Mouse (Mus musculus) MEL (cell line): ENCODE measurements around the gene Mon1a. TPM values are rescaled to one million over a fixed set of nuclear protein-coding genes. Genes with fewer than 3 reads are reported as not detected.

Experiments used
- DNase-seq: peaks from one replicate; pipeline ENCODE4 v3.0.0; 2011; ENCODE audit warnings: low read depth, low spot score
- H3K27ac ChIP-seq: 2 replicates; pipeline ENCODE4 v1.5.1; 2012; ENCODE audit warnings: low read depth, mild to moderate bottlenecking, control low read depth, low read length, moderate library complexity; ENCODE audit not compliant: control insufficient read depth
- H3K27me3 ChIP-seq, 2 experiments: fragments of 150-350 bp in 1 of 2; sonication (generic) in 1 of 2; 2 replicates each; pipeline ENCODE4 v1.6.1; 2012; ENCODE audit warnings: low read length in 2 of 2, mild to moderate bottlenecking in 2 of 2, improper control_type of control experiment in 1 of 2, moderate library complexity in 1 of 2; ENCODE audit not compliant: insufficient read depth in 2 of 2, control insufficient read depth in 1 of 2
- H3K36me3 ChIP-seq, 2 experiments: 2 replicates each; pipeline ENCODE4 v1.6.1; 2012 to 2014; ENCODE audit warnings: low read length in 2 of 2, improper control_type of control experiment in 1 of 2, inconsistent platforms in 1 of 2, mild to moderate bottlenecking in 1 of 2; ENCODE audit not compliant: insufficient read depth in 2 of 2, control insufficient read depth in 1 of 2
- H3K4me1 ChIP-seq, 2 experiments: fragments of 150-350 bp in 1 of 2; sonication (generic) in 1 of 2; 2 replicates each; pipeline ENCODE4 v1.6.1; 2012; ENCODE audit warnings: low read length in 2 of 2, improper control_type of control experiment in 1 of 2, mild to moderate bottlenecking in 1 of 2; ENCODE audit not compliant: insufficient read depth in 2 of 2, control insufficient read depth in 1 of 2
- H3K4me3 ChIP-seq, 2 experiments: fragments of 150-350 bp in 1 of 2; sonication (generic) in 1 of 2; 2 replicates each; pipeline ENCODE4 v1.5.1; 2012; ENCODE audit warnings: low read depth in 2 of 2, low read length in 2 of 2, mild to moderate bottlenecking in 2 of 2, moderate library complexity in 2 of 2, control low read depth in 1 of 2, improper control_type of control experiment in 1 of 2; ENCODE audit not compliant: control insufficient read depth in 1 of 2, insufficient read depth in 1 of 2
- H3K79me2 ChIP-seq: 2 replicates; pipeline ENCODE4 v1.6.1; 2012; ENCODE audit warnings: mild to moderate bottlenecking, low read length, moderate library complexity; ENCODE audit not compliant: control insufficient read depth, poor library complexity, insufficient read depth
- H3K9ac ChIP-seq: 2 replicates; pipeline ENCODE4 v1.6.1; 2012; ENCODE audit warnings: low read depth, mild to moderate bottlenecking, control low read depth, low read length, moderate library complexity; ENCODE audit not compliant: control insufficient read depth, poor library complexity, severe bottlenecking
- H3K9me3 ChIP-seq: fragments of 150-350 bp; sonication (generic); replicated peaks from 2 replicates; pipeline ENCODE4 v1.6.1; 2012; ENCODE audit warnings: mild to moderate bottlenecking, low read length, improper control_type of control experiment, moderate library complexity; ENCODE audit not compliant: insufficient read depth
- BHLHE40 ChIP-seq: IDR thresholded peaks from 2 replicates; pipeline ENCODE4 v1.6.1; 2012; ENCODE audit warnings: low read depth, mild to moderate bottlenecking, inconsistent platforms, low read length, improper control_type of control experiment, borderline replicate concordance
- E2F4 ChIP-seq: IDR thresholded peaks from 2 replicates; pipeline ENCODE4 v1.6.1; 2011; ENCODE audit warnings: low read depth, low read length, improper control_type of control experiment, borderline replicate concordance
- ELF1 ChIP-seq: IDR thresholded peaks from 2 replicates; pipeline ENCODE4 v1.6.1; 2014; ENCODE audit warnings: low read depth, mild to moderate bottlenecking, inconsistent platforms, low read length, improper control_type of control experiment, moderate library complexity
- ETS1 ChIP-seq: IDR thresholded peaks from 2 replicates; pipeline ENCODE4 v1.6.1; 2012; ENCODE audit warnings: low read depth, mild to moderate bottlenecking, inconsistent platforms, low read length, improper control_type of control experiment, moderate library complexity
- GABPA ChIP-seq: IDR thresholded peaks from 2 replicates; pipeline ENCODE4 v1.6.1; 2012; ENCODE audit warnings: low read depth, mild to moderate bottlenecking, inconsistent platforms, low read length, improper control_type of control experiment, moderate library complexity
- GATA1 ChIP-seq: IDR thresholded peaks from 2 replicates; pipeline ENCODE4 v1.6.1; 2011; ENCODE audit warnings: low read depth, low read length, improper control_type of control experiment
- JUND ChIP-seq: IDR thresholded peaks from 2 replicates; pipeline ENCODE4 v1.6.1; 2011; ENCODE audit warnings: low read depth, mild to moderate bottlenecking, improper control_type of control experiment, low read length
- MAFK ChIP-seq: IDR thresholded peaks from 2 replicates; pipeline ENCODE4 v1.6.1; 2011; ENCODE audit warnings: low read depth, mild to moderate bottlenecking, low read length, improper control_type of control experiment, borderline replicate concordance
- MAZ ChIP-seq: IDR thresholded peaks from 2 replicates; pipeline ENCODE4 v1.6.1; 2012; ENCODE audit warnings: low read depth, mild to moderate bottlenecking, inconsistent platforms, low read length, improper control_type of control experiment
- MEF2A ChIP-seq: IDR thresholded peaks from 2 replicates; pipeline ENCODE4 v1.6.1; 2014; ENCODE audit warnings: low read depth, mild to moderate bottlenecking, inconsistent platforms, low read length, improper control_type of control experiment; ENCODE audit not compliant: poor library complexity, insufficient replicate concordance, severe bottlenecking; ENCODE audit errors: extremely low read depth
- NELFE ChIP-seq: IDR thresholded peaks from 2 replicates; pipeline ENCODE4 v1.6.1; 2011; ENCODE audit warnings: low read depth, low read length, improper control_type of control experiment
- NRF1 ChIP-seq: IDR thresholded peaks from 2 replicates; pipeline ENCODE4 v1.6.1; 2014; ENCODE audit warnings: low read depth, mild to moderate bottlenecking, inconsistent platforms, low read length, improper control_type of control experiment, moderate library complexity; ENCODE audit not compliant: poor library complexity, insufficient read depth, severe bottlenecking
- POLR2A ChIP-seq, 2 experiments: IDR thresholded peaks; 2 replicates each; pipeline ENCODE4 v1.6.1; 2011 to 2012; ENCODE audit warnings: low read length in 2 of 2, mild to moderate bottlenecking in 2 of 2, control low read depth in 1 of 2, improper control_type of control experiment in 1 of 2, low read depth in 1 of 2, moderate library complexity in 1 of 2; ENCODE audit not compliant: control insufficient read depth in 1 of 2, insufficient read depth in 1 of 2, poor library complexity in 1 of 2
- POLR2AphosphoS2 ChIP-seq: IDR thresholded peaks from 2 replicates; pipeline ENCODE4 v1.6.1; 2011; ENCODE audit warnings: low read length, improper control_type of control experiment
- SIN3A ChIP-seq: IDR thresholded peaks from 2 replicates; pipeline ENCODE4 v1.6.1; 2012; ENCODE audit warnings: low read length, improper control_type of control experiment, inconsistent platforms
- SMC3 ChIP-seq: IDR thresholded peaks from 2 replicates; pipeline ENCODE4 v1.6.1; 2011; ENCODE audit warnings: low read depth, low read length, improper control_type of control experiment
- TAL1 ChIP-seq: IDR thresholded peaks from 2 replicates; pipeline ENCODE4 v1.6.1; 2012; ENCODE audit warnings: mild to moderate bottlenecking, inconsistent platforms, low read length, moderate library complexity, mixed read lengths
- TCF12 ChIP-seq: IDR thresholded peaks from 2 replicates; pipeline ENCODE4 v1.6.1; 2014; ENCODE audit warnings: low read depth, mild to moderate bottlenecking, inconsistent platforms, low read length, improper control_type of control experiment, moderate library complexity
- UBTF ChIP-seq: IDR thresholded peaks from 2 replicates; pipeline ENCODE4 v1.6.1; 2012; ENCODE audit warnings: low read depth, mild to moderate bottlenecking, inconsistent platforms, low read length, improper control_type of control experiment, moderate library complexity, borderline replicate concordance; ENCODE audit not compliant: insufficient read depth
- ZC3H11A ChIP-seq: IDR thresholded peaks from 2 replicates; pipeline ENCODE4 v1.6.1; 2012; ENCODE audit warnings: low read depth, mild to moderate bottlenecking, inconsistent platforms, low read length, improper control_type of control experiment
- ZKSCAN1 ChIP-seq: IDR thresholded peaks from 2 replicates; pipeline ENCODE4 v1.6.1; 2012; ENCODE audit warnings: low read depth, mild to moderate bottlenecking, inconsistent platforms, low read length, improper control_type of control experiment, moderate library complexity
- ZMIZ1 ChIP-seq: IDR thresholded peaks from 2 replicates; pipeline ENCODE4 v1.6.1; 2012; ENCODE audit warnings: low read depth, mild to moderate bottlenecking, inconsistent platforms, low read length, improper control_type of control experiment, moderate library complexity
- polyA plus RNA-seq, 2 experiments: library from polyadenylated mRNA; stranded (reverse) in 1 of 2; unstranded in 1 of 2; fragments of >175 nt in 1 of 2; fragments of >200 nt in 1 of 2; gene quantifications; 2 replicates each; pipeline versions ENCODE4 v1.2.1 to v1.2.4; 2012; ENCODE audit warnings: low replicate concordance in 2 of 2, low read depth in 1 of 2; ENCODE audit not compliant: insufficient read length in 2 of 2, insufficient read depth in 1 of 2, missing spikeins in 1 of 2
- total RNA-seq: library from RNA; depleted of rRNA; stranded (reverse); fragments of 300-350 nt; gene quantifications from 2 replicates; pipeline ENCODE4 v1.2.3, GENCODE M21; 2012

The Mon1a gene
- total and polyA plus RNA-seq, 3 experiments, result 11.5 to 13.5 TPM; not detected in 1

DNA sequence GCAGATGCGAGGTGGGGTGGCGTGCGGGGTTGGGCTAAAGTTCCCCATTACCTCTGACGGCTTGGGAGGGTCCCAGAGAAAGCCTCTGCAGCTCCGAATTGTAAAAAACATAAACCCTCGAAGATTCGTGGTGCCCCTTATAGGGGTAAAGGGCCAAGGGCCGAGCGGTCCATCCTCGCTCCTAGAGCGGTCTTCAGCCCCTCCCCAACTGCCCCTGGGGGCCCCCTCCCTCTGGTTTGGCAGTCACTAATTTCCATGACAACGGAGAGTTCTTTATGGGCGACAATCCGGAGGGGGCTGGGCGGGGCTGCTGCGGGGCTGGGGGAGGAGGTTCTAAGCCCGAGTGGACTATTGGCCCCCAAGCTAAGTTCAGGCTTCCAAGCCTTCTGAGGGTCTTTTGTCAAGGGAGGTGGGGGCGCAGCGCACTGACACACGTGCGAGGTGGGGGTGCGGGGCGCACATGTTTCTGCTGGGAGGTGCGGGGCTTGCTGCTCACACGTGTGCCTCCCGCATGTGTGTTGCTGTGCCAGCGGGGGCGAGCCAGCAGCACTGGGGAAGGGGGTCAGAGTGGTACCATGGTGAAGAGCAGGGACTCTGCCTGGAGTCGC, 48.4 kb downstream of the Mon1a start:
- H3K9ac ChIP-seq, result no peak overlapping the region
- H3K4me3 ChIP-seq, result peak overlapping the region in 1 of 2 experiments; percentile 35; a peak in 1 of 4 replicates
- no peaks in the 10 kb centered on the region for H3K79me2 ChIP-seq
- DNase-seq, result no peak
- H3K9me3 ChIP-seq, result no peaks in the 10 kb centered on the region
- H3K36me3 ChIP-seq, result 0 out of 4 replicates have a peak, but pooled peaks cover 0 to 2% of the 10 kb centered on the region in 2 experiments
- peaks cover 9 to 24% of the 10 kb centered on the region in 2 experiments for H3K27me3 ChIP-seq
- H3K4me1 ChIP-seq, result no peaks in the 10 kb centered on the region
- no peak for TF ChIP-seq MAFK
- no peak for TF ChIP-seq NRF1
- no peak for TF ChIP-seq ZC3H11A
- no peak for TF ChIP-seq TAL1
- no peak for TF ChIP-seq SMC3
- TF ChIP-seq NELFE, result no peak
- TF ChIP-seq JUND, result no peak
- no peak for TF ChIP-seq ETS1
- TF ChIP-seq MAZ, result no peak
- TF ChIP-seq E2F4, result no peak
- no peak for TF ChIP-seq SIN3A
- TF ChIP-seq ZKSCAN1, result no peak
- no peak for TF ChIP-seq TCF12
- no peak for TF ChIP-seq POLR2AphosphoS2
- TF ChIP-seq UBTF, result no peak
- TF ChIP-seq GABPA, result no peak
- no peak for TF ChIP-seq MEF2A
- no peak for TF ChIP-seq ELF1
- no peak for TF ChIP-seq BHLHE40
- H3K27ac ChIP-seq, result no peak overlapping the region

DNA sequence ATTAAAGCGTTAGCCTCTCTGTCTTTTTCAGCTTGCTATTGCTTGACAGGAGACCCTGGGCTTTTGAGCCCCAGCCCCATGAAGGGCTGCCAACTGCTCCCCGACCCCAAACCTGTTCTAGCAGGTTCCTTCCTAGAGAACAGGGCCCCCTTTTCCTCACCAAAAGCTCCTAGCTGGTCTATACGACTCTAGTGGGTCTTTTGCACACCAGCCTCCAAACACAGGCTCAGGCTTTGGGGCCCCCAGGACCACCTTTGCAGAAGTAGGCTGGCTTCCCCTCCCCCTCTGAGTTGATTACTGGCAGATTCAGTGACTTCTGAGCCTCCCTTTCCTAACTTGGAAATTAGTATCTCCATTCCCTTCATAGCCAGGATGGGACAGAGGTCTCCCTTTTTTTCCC, 48.9 kb downstream of the Mon1a start:
- no peak for DNase-seq
- no peak overlapping the region for H3K4me3 ChIP-seq
- no peak for TF ChIP-seq NELFE
- TF ChIP-seq ETS1, result no peak
- no peak for TF ChIP-seq POLR2A (IDR thresholded peaks at IDR 0.05; ENCODE audit: control insufficient read depth in 1 of 2, insufficient read depth in 1 of 2, low read depth in 1 of 2, low read length in 2 of 2, poor library complexity in 1 of 2)
- TF ChIP-seq ZMIZ1, result no peak
- TF ChIP-seq GATA1, result no peak
- no peak for TF ChIP-seq E2F4
- no peak for TF ChIP-seq POLR2AphosphoS2
- H3K9me3 ChIP-seq, result no peaks in the 10 kb centered on the region
- no peaks in the 10 kb centered on the region for H3K4me1 ChIP-seq
- no peaks in the 10 kb centered on the region for H3K79me2 ChIP-seq
- H3K27me3 ChIP-seq, result peaks cover 9 to 28% of the 10 kb centered on the region in 2 experiments
- H3K27ac ChIP-seq, result no peak overlapping the region
- H3K36me3 ChIP-seq, result 0 out of 4 replicates have a peak, but pooled peaks cover 0 to 2% of the 10 kb centered on the region in 2 experiments
- H3K9ac ChIP-seq, result no peak overlapping the region
